Mouse (Mus musculus) liver, embryonic 14.5 days (tissue): ENCODE data around the gene Bank1. TPM values are rescaled to one million over a fixed set of nuclear protein-coding genes. Genes with fewer than 3 reads are reported as not detected.

Experiments
- ATAC-seq: fragments of 200-750 bp; cut with Nextera tagmentation; 2 replicates; pipeline ENCODE4 v1.8.0; 2017; ENCODE audit warnings: moderate number of reproducible peaks, mild to moderate bottlenecking, moderate library complexity; ENCODE audit not compliant: insufficient read depth
- DNase-seq, 3 experiments: peaks; one replicate each; pipeline ENCODE4 v3.0.0-alpha.2; 2012 to 2013; ENCODE audit warnings: low read depth in 3 of 3, low spot score in 3 of 3
- H3K27ac ChIP-seq: fragments of 300-500 bp; sonication (generic); 2 replicates; pipeline ENCODE4 v1.5.1; 2014; ENCODE audit warnings: moderate library complexity, mild to moderate bottlenecking, control low read depth, inconsistent platforms
- H3K27me3 ChIP-seq: fragments of 300-500 bp; sonication (generic); 2 replicates; pipeline ENCODE4 v1.6.1; 2014; ENCODE audit warnings: mild to moderate bottlenecking, low read length, moderate library complexity; ENCODE audit not compliant: control insufficient read depth, insufficient read depth
- H3K36me3 ChIP-seq: fragments of 300-500 bp; sonication (generic); replicated peaks from 2 replicates; pipeline ENCODE4 v1.6.1; 2014; ENCODE audit warnings: low read depth; ENCODE audit not compliant: control insufficient read depth, insufficient read depth
- H3K4me1 ChIP-seq, 2 experiments: fragments of 200-500 bp in 1 of 2; fragments of 300-500 bp in 1 of 2; sonication (generic) in 1 of 2; replicated peaks; 2 replicates each; pipeline ENCODE4 v1.6.1; 2012 to 2014; ENCODE audit warnings: antibody characterized with exemption in 1 of 2, inconsistent platforms in 1 of 2, low read length in 1 of 2; ENCODE audit not compliant: control insufficient read depth in 2 of 2, insufficient read depth in 2 of 2
- H3K4me2 ChIP-seq: fragments of 300-500 bp; sonication (generic); 2 replicates; pipeline ENCODE4 v1.6.1; 2014; ENCODE audit warnings: low read depth, mild to moderate bottlenecking, control low read depth, moderate library complexity
- H3K4me3 ChIP-seq, 2 experiments: fragments of 200-500 bp in 1 of 2; fragments of 300-500 bp in 1 of 2; sonication (generic) in 1 of 2; 2 replicates each; pipeline ENCODE4 v1.5.1; 2012 to 2014; ENCODE audit warnings: low read depth in 2 of 2, low read length in 2 of 2, mild to moderate bottlenecking in 2 of 2, control low read depth in 1 of 2, inconsistent platforms in 1 of 2, moderate library complexity in 1 of 2; ENCODE audit not compliant: insufficient read depth in 1 of 2
- H3K9ac ChIP-seq: fragments of 300-500 bp; sonication (generic); replicated peaks from 2 replicates; pipeline ENCODE4 v1.6.1; 2014; ENCODE audit warnings: mild to moderate bottlenecking, control low read depth, moderate library complexity
- H3K9me3 ChIP-seq: fragments of 300-500 bp; sonication (generic); 2 replicates; pipeline ENCODE4 v1.6.1; 2016; ENCODE audit warnings: low read length, mixed read lengths; ENCODE audit not compliant: control insufficient read depth
- CTCF ChIP-seq: IDR thresholded peaks from 2 replicates; pipeline ENCODE4 v1.5.1; 2016; ENCODE audit warnings: antibody characterized with exemption, low read depth, control low read depth
- EP300 ChIP-seq: IDR thresholded peaks from 2 replicates; pipeline ENCODE4 v1.6.1; 2016; ENCODE audit warnings: antibody characterized with exemption, low read depth
- WGBS: fragments of 180-500 bp; shearing (Covaris S2); extraction: QIAGEN DNeasy Blood & Tissue Kit; methylation state at CpG from one replicate; pipeline ENCODE4 v1.1.7; 2014; ENCODE audit not compliant: insufficient replicate concordance; 5-methylcytosine and 5-hydroxymethylcytosine counted together
- polyA plus RNA-seq, 2 experiments: library from polyadenylated mRNA; depleted of rRNA in 1 of 2; stranded (reverse) in 1 of 2; unstranded in 1 of 2; fragments of >200 nt; fragmentation: Nextera tagmentation in 1 of 2; extraction: Ambion mirVana in 1 of 2; gene quantifications; 2 replicates each; pipeline versions ENCODE4 v1.2.1 to v1.2.3; 2012 to 2014

Gene Bank1
- polyA plus RNA-seq (2012; rRNA removed): 0.61 and 1.3 TPM in 2 replicates
- polyA plus RNA-seq (2014; fragmentation: Nextera tagmentation; extraction: Ambion mirVana): 1.7 and 2.1 TPM in 2 replicates

DNA sequence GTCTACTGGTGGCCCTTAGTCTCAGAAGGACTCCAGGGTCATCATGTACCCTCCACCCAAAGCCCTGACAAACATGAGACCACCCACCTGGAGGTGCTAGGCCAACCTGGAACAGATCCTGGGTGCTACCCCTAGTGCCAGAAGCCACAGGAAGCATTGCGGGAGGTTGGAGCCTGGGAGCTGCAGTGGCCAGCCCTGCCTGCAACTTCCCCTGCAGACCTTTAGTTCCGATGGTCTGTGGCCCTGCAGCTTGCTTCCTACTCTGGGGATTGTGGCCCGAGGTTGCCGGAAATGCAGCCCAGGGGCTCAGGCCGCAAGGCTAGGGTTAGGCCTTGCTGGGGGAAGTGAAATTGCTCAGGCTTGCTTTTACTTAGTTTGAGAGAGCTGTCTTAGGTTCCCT is at the start of gene Bank1:
Bank1 (minus strand) TSS at position 284 of the 400 bp plus-strand sequence.
- Histone ChIP-seq H3K9me3 (no peaks in the 10 kb centered on the region), H3K4me3 (no peak within 1 kb of the TSS), H3K4me1 (no peaks in the 10 kb centered on the region), H3K9ac (no peak within 1 kb of the TSS), H3K4me2 (no peak within 1 kb of the TSS), H3K27ac (no peak within 1 kb of the TSS), H3K27me3 (no peaks in the 10 kb centered on the region), H3K36me3 (no peaks in the 10 kb centered on the region)
- ATAC-seq (peak; percentile 47; the same call in 1 of the 2 replicates), DNase-seq (peak; percentile 9 to 22 (median 10))
- 10% methylated on average over 5 of the region's 5 CpGs for WGBS
- TF ChIP-seq EP300 (no peak), CTCF (no peak)

GRCm38 (mm10) chr3:136369916-136370315 is 44.0 kb upstream of the Bank1 start:
- TF ChIP-seq EP300 (no peak), CTCF (no peak)
- no peaks in the 10 kb centered on the region for H3K9me3 ChIP-seq
- H3K9ac ChIP-seq: no peak overlapping the region
- H3K4me2 ChIP-seq: no peak overlapping the region
- no peaks in the 10 kb centered on the region for H3K4me1 ChIP-seq
- H3K4me3 ChIP-seq: no peak overlapping the region
- DNase-seq (no peak), ATAC-seq (no peak)
- H3K27ac ChIP-seq: no peak overlapping the region
- WGBS: 71% methylated on average over 11 of the region's 11 CpGs
- no peaks in the 10 kb centered on the region for H3K36me3 ChIP-seq
- no peaks in the 10 kb centered on the region for H3K27me3 ChIP-seq

DNA sequence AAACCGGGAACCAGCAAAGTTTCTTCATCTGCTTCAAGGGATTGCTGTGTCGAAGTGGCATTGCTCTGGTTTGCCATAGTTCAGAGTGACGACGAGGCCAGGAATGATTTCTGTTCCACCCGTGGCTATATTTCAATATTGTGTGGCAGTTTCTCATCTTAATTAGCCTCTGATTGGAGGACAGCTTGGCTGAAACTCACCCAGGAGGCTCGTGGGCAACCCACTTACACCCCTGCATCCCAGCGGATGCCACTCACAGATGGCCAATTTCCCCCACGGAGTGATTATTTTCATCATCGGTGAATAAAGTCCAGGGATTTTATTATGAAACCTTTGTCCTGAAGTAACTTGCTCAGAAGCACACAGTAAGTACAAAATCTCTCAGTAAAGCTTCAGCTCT is 43.6 kb upstream of the Bank1 start:
- Histone ChIP-seq H3K9ac (no peak overlapping the region), H3K27ac (no peak overlapping the region), H3K4me2 (no peak overlapping the region), H3K27me3 (no peaks in the 10 kb centered on the region), H3K36me3 (no peaks in the 10 kb centered on the region), H3K9me3 (no peaks in the 10 kb centered on the region), H3K4me3 (no peak overlapping the region), H3K4me1 (no peaks in the 10 kb centered on the region)
- no peak for DNase-seq
- TF ChIP-seq CTCF (no peak), EP300 (no peak)
- 67% methylated on average over 9 of the region's 9 CpGs for WGBS
- no peak for ATAC-seq

DNA sequence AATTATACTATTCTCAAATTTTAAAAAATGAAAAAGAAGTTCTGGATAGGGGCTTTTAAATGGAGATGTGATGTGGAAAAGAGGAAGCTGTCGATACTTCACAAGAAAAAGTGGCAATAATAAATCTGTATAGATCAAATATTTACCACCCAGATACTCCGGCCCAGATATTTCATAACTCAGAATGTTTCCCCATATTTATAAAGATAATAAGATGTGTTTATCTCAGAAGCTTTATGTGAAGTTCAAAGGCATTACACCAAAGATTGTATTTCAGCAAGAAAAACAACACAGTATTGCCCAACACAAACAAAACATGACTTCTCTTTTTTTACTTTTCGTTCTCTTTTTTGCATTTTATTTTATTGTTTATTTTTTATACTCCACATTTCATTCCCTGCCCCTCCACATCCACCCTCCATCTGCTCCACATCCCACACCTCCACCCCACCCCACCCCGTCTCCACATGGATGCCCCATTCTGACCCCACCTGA is 42.7 kb upstream of the Bank1 start:
- Histone ChIP-seq H3K36me3 (no peaks in the 10 kb centered on the region), H3K4me2 (no peak overlapping the region), H3K9me3 (no peaks in the 10 kb centered on the region), H3K9ac (no peak overlapping the region), H3K27me3 (no peaks in the 10 kb centered on the region), H3K4me3 (no peak overlapping the region), H3K27ac (no peak overlapping the region), H3K4me1 (no peaks in the 10 kb centered on the region)
- DNase-seq (no peak), ATAC-seq (no peak)
- TF ChIP-seq CTCF (no peak), EP300 (no peak)
- WGBS: 55% methylated on average over 4 of the region's 4 CpGs

DNA sequence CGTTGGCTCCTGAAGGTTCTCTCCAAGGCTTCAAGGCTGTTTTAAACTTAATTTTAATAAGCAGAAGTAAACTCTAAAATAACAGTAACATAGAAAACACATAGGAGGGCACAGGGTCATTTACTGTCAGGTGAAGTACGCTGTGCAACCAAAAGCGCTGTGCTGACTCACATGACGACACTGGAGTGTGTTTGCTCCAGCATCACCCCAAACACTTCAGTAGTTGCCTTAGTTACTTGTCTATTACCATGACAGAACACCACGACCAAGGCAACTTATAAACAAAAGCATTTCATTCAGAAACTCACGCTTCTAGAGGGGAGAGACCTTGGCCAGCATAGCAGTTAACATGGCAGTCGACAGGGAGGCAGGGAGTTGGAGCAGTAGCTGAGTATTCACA is 23.8 kb upstream of the Bank1 start:
- 61% methylated on average over 7 of the region's 7 CpGs for whole genome bisulfite sequencing
- Histone ChIP-seq H3K4me1 (no peaks in the 10 kb centered on the region), H3K9ac (no peak overlapping the region), H3K27me3 (no peaks in the 10 kb centered on the region), H3K36me3 (no peaks in the 10 kb centered on the region), H3K4me3 (no peak overlapping the region), H3K27ac (no peak overlapping the region), H3K4me2 (no peak overlapping the region), H3K9me3 (no peaks in the 10 kb centered on the region)
- TF ChIP-seq EP300 (no peak), CTCF (no peak)
- ATAC-seq (no peak), DNase-seq (no peak)
